Mouse (Mus musculus): ENCODE measurements around the gene Gm2026. TPM values are rescaled to one million over a fixed set of nuclear protein-coding genes. Genes with fewer than 3 reads are reported as not detected.
"Not testable (repeated sequence)": the region's sequence is repeated elsewhere in the genome, so short reads cannot be mapped to it uniquely, and the experiment has no call there.

Gm2026 gene
- 26.7 and 27.9 TPM in 2 replicates for polyA plus RNA-seq (2014; fragmentation: Nextera tagmentation; extraction: Ambion mirVana)

DNA sequence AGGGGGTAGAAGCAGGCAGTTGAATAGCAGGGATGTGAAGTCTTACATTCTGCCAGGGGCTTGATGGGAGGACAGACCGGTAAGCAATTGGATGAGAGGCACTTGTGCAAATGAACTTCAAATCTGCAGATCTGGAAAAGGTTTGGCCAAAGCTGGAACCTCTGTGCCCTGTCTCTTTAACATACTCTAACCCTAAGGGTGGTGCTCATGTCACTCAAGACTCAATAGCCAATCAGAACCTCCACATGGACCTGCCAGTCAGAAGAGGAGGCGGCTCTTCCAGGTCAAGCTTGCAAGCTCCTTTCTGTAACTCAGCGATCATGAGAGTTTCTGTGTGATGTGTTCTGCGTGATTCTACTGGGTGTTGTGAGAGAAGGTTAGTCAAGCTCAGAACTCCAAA, at the start of gene Gm2026:
Gene Gm2026, plus strand, starts transcription at position 301 of the 400 bp plus-strand sequence.
- not testable (repeated sequence) for H3K36me3 ChIP-seq (ENCODE audit: control insufficient read depth, insufficient read depth, low read length); H3K4me2 ChIP-seq (ENCODE audit: low read length); H3K9ac ChIP-seq (ENCODE audit: low read length); H3K9me3 ChIP-seq (ENCODE audit: control insufficient read depth, low read length); H3K4me3 ChIP-seq (ENCODE audit: low read depth, low read length); DNase-seq (ENCODE audit: low spot score); H3K27ac ChIP-seq (ENCODE audit: low read depth); H3K4me1 ChIP-seq (replicated peaks; ENCODE audit: control insufficient read depth, insufficient read depth, low read length); ATAC-seq (replicated peaks; ENCODE audit: low FRiP score, low TSS enrichment, low read depth); H3K27me3 ChIP-seq (replicated peaks; ENCODE audit: control insufficient read depth, insufficient read depth, low read length)
- WGBS = no CpG with 5 or more reads among the region's 4 CpGs

DNA sequence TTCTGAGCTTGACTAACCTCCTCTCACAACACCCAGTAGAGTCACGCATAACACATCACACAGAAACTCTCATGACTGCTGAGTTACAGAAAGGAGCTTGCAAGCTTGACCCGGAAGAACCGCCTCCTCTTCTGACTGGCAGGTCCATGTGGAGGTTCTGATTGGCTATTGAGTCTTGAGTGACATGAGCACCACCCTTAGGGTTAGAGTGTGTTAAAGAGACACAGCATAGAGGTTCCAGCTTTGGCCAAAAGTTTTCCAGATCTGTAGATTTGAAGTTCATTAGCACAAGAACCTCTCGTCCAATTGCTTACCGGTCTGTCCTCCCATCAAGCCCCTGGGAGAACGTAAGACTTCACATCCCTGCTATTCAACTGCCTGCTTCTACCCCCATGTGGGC, 34.1 kb upstream of the Gm2026 start, which contains the start of gene Zfp966:
Gene Zfp966, minus strand, starts transcription at position 101 of the 400 bp plus-strand sequence.
- no CpG with 5 or more reads among the region's 6 CpGs for WGBS
- not testable (repeated sequence) for ATAC-seq (replicated peaks; ENCODE audit: low FRiP score, low TSS enrichment, low read depth); H3K9me3 ChIP-seq (ENCODE audit: control insufficient read depth, low read length); H3K4me2 ChIP-seq (ENCODE audit: low read length); H3K9ac ChIP-seq (ENCODE audit: low read length); H3K27ac ChIP-seq (ENCODE audit: low read depth); H3K4me3 ChIP-seq (ENCODE audit: low read depth, low read length); H3K4me1 ChIP-seq (replicated peaks; ENCODE audit: control insufficient read depth, insufficient read depth, low read length); H3K36me3 ChIP-seq (ENCODE audit: control insufficient read depth, insufficient read depth, low read length); H3K27me3 ChIP-seq (replicated peaks; ENCODE audit: control insufficient read depth, insufficient read depth, low read length); DNase-seq (ENCODE audit: low spot score)

Other genes with a start within 250 kb of the Gm2026 start
- not detected in 2 replicates for gene Gm2007, start 223.8 kb upstream of the Gm2026 start, polyA plus RNA-seq (2014; fragmentation: Nextera tagmentation; extraction: Ambion mirVana)
- gene Gm14288, start 164.2 kb upstream of the Gm2026 start, polyA plus RNA-seq (2014; fragmentation: Nextera tagmentation; extraction: Ambion mirVana) = 5.3 and 6.6 TPM in 2 replicates
- gene Gm6710, start 96.1 kb upstream of the Gm2026 start, polyA plus RNA-seq (2014; fragmentation: Nextera tagmentation; extraction: Ambion mirVana) = 17.5 and 20.5 TPM in 2 replicates
- gene Zfp966, start 34.2 kb upstream of the Gm2026 start, polyA plus RNA-seq (2014; fragmentation: Nextera tagmentation; extraction: Ambion mirVana) = 3.6 and 4.1 TPM in 2 replicates
- 0.91 and 1.4 TPM in 2 replicates for gene Gm2004, start 184.5 kb downstream of the Gm2026 start, polyA plus RNA-seq (2014; fragmentation: Nextera tagmentation; extraction: Ambion mirVana)

Measured in intestine, embryonic 14.5 days (tissue).